Mouse (Mus musculus) activated CD4-positive, CD25-positive, alpha-beta regulatory T cell, adult 4 months (primary cell): ENCODE data around the gene Arhgef10l. TPM values are rescaled to one million over a fixed set of nuclear protein-coding genes. Genes with fewer than 3 reads are reported as not detected.

ENCODE experiments used
- ATAC-seq: one replicate; pipeline ENCODE4 v1.8.0; 2017
- polyA plus RNA-seq, 2 experiments: library from polyadenylated mRNA; unstranded; fragments of 100-300 nt; shearing (Covaris generic); gene quantifications; one replicate each; pipeline ENCODE4 v1.2.1; 2017

The Arhgef10l gene
- not detected for polyA plus RNA-seq

DNA sequence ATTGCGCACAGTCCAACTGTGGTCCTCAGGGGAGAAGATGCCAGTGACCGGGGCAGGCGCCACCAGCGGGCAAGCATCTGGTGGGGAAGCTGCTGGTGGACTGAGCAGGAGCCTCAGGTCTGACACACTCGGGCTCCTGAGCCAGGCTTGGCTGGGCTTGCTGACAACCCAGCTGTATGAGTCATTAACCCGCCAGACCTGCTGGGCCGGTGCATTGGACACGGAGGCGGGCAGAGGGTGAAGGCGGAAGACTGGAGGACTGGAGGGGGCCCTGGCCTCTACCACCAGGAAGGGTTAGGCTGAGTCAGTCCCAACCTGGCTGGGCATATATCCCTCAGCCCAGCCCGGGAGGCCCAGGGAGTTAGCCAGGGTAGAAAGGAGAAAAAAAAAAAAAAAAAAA, at the start of gene Arhgef10l:
Gene Arhgef10l (minus strand): TSS at position 253 of the 400 bp plus-strand sequence.
- ATAC-seq, result no peak

- no peak for ATAC-seq
Measured at GRCm38 (mm10) chr4:140714586-140714985, 48.8 kb upstream of the Arhgef10l start.

DNA sequence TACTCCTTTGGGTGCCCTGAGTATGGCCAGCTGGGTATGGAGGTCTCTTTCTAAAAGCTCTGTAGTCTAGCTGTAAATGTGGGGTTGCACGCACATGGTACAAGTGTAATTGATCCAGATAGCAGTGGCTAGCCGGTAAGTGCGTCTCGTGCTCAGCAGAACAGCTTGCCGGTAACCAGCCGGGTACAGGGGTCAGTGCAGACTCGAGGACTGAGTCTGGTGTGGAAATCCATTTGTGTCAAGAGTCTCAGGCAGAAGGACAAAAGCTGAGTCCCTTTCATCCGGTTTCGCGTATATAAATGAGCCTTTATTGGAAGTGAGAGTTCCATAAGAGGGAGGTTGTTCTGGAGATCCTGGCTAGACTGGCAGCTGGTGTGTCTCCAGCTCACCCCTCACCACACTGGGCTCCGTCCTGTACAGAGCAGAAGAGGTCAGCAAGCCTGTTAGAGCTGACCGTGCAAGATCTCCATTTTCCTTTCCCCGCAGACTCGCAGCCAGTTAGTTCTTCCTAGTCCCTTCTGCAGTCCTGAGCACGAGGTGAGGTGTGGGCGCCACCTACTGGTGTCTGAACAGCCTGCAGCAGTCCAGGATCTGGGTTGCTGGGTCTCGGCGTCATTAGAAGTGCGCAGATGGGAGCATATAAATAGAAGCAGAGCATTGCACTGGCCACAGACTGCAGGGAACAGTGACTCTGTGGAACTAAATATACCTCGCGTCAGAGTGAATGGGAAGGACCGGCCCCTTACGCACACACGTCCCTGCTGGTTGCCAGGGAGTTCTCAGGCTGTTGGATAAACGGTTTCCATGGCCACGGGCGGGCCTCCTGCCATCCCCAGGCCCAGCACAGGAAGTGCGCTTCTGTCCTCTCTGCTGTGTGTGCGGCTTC, 47.9 kb upstream of the Arhgef10l start:
- peak; percentile 73 for ATAC-seq

DNA sequence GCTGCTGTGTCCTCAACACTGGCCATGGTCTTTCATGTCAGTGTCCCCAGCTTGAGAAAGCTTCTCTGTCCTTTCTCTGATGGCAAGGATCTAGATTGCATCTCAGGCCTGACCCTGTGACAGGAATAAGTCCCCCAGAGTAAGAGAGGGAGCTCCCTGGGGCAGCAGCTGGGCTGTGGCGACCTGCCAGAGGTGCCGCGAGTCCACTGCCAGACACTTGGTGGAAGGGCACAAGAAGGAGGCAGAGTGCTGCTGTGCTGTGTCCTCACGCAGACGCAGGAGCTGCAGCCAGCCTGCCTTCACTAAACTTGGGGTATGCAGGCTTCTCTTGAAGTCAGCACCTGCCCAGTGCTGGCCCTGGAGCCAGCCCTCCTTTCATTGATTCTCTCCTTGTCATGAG, 45.5 kb upstream of the Arhgef10l start:
- no peak for ATAC-seq

GRCm38 (mm10) chr4:140710781-140711180, 45.0 kb upstream of the Arhgef10l start:
- ATAC-seq, result no peak

GRCm38 (mm10) chr4:140709617-140710016, 43.8 kb upstream of the Arhgef10l start:
- ATAC-seq, result no peak

- ATAC-seq, result no peak
Measured at GRCm38 (mm10) chr4:140709111-140709510, 43.3 kb upstream of the Arhgef10l start.

GRCm38 (mm10) chr4:140708297-140708927, 42.6 kb upstream of the Arhgef10l start:
- ATAC-seq, result no peak

DNA sequence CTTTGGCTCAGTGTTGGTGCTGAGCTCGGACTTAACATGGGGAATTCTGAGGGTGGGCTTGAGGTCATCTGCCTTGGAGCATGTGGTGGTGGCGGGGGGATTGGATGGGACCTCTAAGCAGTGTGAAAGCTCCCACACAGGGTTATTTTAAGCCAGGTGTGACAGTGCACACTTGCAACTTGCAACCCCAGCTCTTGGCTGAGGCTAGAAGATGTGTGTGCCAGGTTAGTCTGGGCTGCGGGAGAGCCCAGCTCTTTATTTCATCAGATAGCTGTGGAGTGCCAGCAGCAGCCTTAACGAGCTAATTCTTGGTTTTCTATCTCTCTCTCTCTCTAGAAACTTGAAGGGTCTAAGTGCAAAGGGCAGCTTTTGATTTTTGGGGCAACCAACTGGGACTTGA, 41.8 kb upstream of the Arhgef10l start:
- no peak for ATAC-seq

DNA sequence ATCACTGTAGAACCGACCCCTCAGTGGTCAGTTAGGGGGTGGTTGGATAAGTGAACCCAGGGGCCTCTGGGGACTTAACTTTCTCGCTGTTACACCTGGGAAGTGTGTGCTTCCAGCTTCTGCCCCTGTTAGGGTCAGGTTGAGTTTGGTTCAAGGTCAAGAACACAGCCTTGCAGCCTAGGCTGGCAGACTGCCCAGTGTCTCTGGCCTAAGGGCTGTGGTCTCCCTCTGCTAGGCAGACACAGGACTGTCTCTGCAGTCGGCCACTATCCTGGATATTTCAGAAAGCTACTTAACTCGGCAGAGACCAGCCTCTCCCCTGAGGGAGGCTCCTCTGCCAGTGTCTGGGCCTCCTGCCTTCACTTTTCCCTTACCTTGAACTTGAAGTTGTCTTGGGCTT, 38.4 kb upstream of the Arhgef10l start:
- ATAC-seq, result no peak

- ATAC-seq, result no peak
Measured at GRCm38 (mm10) chr4:140703636-140704035, 37.8 kb upstream of the Arhgef10l start.

DNA sequence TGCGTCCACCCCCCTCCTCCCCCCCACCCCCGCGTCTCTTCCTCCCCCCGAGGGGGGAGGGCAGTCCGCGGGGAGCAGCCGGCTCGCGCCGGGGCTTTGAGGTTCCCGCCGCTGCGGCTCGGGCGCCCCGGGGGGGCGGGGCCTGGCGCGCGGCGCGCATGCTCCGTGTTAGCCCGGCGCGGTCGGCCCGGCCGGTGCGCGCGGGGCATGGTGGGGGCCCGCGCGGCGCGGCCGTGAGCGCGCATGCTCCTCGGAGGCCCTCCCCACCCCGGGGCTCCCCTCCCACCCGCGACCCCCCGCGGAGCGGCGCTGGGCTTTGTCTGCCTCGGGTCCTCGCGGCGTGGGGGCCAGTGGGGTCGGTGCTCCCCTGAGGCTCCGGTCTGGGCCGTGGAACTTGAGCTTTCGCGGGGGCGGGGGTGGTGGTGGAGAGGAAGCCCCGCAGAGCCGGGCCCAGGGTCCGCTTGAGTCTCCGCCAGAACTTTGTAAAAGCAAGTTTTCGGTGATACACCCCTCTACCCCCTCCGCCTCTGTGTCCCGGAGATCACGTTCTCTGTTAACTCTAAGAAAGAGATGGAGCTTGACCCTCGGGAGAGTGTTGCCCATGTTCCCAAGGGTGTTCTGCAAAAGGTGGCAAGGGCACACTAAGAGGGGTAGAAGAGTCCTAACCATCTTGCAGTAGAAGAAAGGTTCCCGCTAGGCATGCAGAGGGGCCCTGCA, 37.0 kb upstream of the Arhgef10l start:
- ATAC-seq, result no peak

GRCm38 (mm10) chr4:140701716-140702561, 36.1 kb upstream of the Arhgef10l start:
- ATAC-seq, result peak; percentile 7

- ATAC-seq, result peak; percentile 50
Measured at GRCm38 (mm10) chr4:140701049-140701715, 35.4 kb upstream of the Arhgef10l start.

DNA sequence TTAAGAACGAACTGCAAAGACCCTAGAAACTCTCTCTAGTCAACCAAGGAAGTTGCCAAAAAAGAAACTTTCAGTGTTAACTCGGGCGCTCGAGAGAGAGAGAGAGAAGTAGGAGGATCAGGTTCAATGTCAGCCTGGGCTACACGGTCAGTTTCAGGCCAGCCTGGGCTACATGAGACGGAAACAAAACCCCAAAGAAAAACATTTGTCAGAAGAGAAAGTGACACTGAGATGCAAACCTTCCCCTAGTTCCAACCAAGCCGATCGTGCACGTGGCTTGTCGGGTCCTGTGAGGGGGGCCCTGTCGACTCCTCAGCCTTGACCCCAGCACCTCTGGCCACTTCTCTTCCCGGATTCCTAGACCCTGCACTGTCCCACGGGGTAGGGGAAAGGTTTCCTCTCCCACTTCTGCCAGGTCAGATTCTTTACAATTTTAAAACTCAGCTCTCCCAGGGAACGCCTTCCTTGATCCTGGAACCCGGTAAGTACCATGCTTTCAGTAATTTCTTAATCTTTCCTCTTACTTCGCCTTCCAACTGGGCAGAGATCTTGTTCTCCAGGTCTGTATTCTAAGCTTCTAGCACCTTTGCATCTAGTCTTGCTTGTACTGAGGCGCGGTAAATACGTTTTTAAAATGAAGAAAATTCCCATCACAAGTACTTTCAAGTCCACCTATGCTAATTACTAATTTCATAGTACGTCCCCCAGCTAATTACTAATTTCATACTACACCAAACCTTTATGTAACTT, 34.6 kb upstream of the Arhgef10l start, which contains the start of gene Rcc2:
Gene Rcc2 (plus strand): TSS at position 273 of the 750 bp plus-strand sequence.
- ATAC-seq, result peak; percentile 2

GRCm38 (mm10) chr4:140699441-140700127, 33.8 kb upstream of the Arhgef10l start:
- ATAC-seq, result peak; percentile 75

DNA sequence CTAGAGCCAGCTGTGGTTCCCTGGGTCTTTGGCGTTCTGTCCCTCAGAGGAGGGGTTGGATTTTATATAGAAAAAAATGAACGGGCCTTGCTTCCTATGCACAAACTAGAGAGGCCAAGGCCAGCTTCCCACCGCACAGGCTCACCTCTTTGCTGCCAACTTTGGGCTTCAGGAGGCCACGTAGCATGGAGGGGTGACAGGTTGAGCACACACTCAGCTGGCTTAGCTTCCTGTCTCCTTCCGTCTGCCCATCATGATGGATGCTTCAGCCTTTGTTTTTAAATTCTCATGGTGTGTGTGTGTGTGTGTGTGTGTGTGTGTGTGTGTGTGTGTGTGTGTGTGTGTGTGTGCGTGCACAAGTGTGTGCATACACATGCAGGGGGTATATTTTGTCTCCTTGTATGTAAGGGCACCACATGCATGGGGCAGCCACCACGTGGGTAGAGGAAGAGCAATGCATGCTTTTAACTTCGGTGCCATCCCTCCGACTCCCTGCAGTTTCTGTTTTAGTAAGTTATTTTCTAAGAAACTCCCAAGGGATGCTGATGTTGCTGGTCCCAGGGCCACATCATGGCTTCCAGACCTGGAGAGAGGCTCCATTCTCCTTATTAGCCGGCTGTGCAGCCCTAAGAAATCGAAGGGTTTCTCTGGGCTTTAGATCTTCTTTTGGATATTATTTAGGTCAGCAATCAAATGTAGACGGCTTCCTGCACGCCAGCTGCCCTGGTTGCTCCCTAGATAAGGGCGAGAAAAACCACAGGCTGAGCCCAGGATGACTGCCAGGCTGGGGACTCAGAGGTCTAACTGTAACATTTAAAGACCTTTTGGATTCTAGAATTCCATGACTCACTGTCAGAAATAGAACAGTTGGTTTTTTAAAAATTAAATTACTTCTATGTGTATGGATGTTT, 30.1 kb upstream of the Arhgef10l start:
- no peak for ATAC-seq

- ATAC-seq, result no peak
Measured at GRCm38 (mm10) chr4:140695146-140695545, 29.3 kb upstream of the Arhgef10l start.

GRCm38 (mm10) chr4:140694551-140695060, 28.8 kb upstream of the Arhgef10l start:
- ATAC-seq, result no peak
